Comparison of ENCODE assay signal across 10 mouse cellular contexts in the genomic region with DNA sequence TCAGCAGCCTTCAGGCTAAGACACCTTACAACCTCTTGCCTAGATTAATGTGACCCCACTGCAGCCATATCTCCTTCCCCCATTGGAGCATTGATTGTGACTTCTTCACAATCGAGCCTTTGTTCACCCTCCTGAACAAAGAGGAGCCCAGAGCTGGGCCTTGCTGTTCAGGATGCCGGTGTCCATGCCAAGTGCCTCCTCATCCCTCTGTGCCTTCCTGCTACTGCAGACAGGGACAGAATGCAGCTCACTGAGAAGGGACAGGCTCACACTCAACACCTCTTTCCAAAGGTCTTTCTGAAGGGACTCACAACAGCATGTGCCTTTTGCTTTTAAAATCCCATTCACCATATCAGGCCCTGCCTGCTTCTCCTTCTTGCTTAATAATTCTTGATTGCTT.
DNase-seq lines count a peak whose midpoint lies in the region.
"Had no signal": no experiment of that assay in that cellular context is flagged by ENCODE, and none has a peak within 500 bp of the region (broad histone marks: within the 10 kb centered on the region; RNA-seq: fewer than 3 reads in every experiment).

No protein-coding gene starts in this region.

- DNase-seq in cerebellum, adult 11-12 months: peak; percentile 52
- DNase-seq in cerebellum, adult 8-10 months: no peak
- peak; percentile 1 for DNase-seq in kidney, adult 11 months
- no peak for DNase-seq in kidney, postnatal 25 days
- peak; percentile 35 to 50 for DNase-seq in right cerebral cortex, postnatal 10 days (ENCODE audit: low spot score in 2 of 2)
- DNase-seq in right cerebral cortex, postnatal 25 days: no peak
- no peak for DNase-seq in thymus, postnatal 0 days (ENCODE audit: low spot score)
- no peak for DNase-seq in kidney, adult 8-10 months
- DNase-seq: kidney, postnatal 10 days; thymus, postnatal 4 days had no signal

Comparison
In these comparisons a context has a peak if more than half of its experiments do, and no peak if none do; other contexts are left out.
1. DNase-seq: peak in cerebellum, adult 11-12 months (single experiment), kidney, adult 11 months (single experiment) and right cerebral cortex, postnatal 10 days (2 of 2); none in cerebellum, adult 8-10 months (single experiment), kidney, postnatal 25 days (0 of 2), right cerebral cortex, postnatal 25 days (single experiment), thymus, postnatal 0 days (single experiment) and kidney, adult 8-10 months (0 of 2).